8 mouse cellular contexts compared by ENCODE assay signal in genomic region chr11:119912845-119913244, GRCm38 (mm10). TPM values are rescaled to one million over a fixed set of nuclear protein-coding genes. Genes with fewer than 3 reads are reported as not detected.
DNase-seq lines count a peak whose midpoint lies in the region; ATAC-seq and TF ChIP-seq lines count a peak whose summit lies in the region.

No protein-coding gene starts in this region.

- 10% methylated on average over 7 of the region's 7 CpGs for WGBS in forebrain, embryonic 12.5 days
- 6% methylated on average over 7 of the region's 7 CpGs for WGBS in limb, embryonic 14.5 days
- WGBS in small intestine, adult 2 months: 14% methylated on average over 7 of the region's 7 CpGs

- H3K27me3 ChIP-seq in megakaryocyte, embryonic 14.5 days (replicated peaks): peaks cover 12% of the 10 kb centered on the region
- peaks cover 12% of the 10 kb centered on the region for H3K27me3 ChIP-seq in forebrain, embryonic 12.5 days
- H3K27me3 ChIP-seq in limb, embryonic 14.5 days (ENCODE audit: control insufficient read depth, insufficient read depth, low read length): no peaks in the 10 kb centered on the region
- no peaks in the 10 kb centered on the region; the same call in 1 of the 2 replicates for H3K27me3 ChIP-seq in small intestine, adult 2 months (ENCODE audit: control insufficient read depth, insufficient read depth, low read length)

- peak overlapping the region; percentile 96 for H3K4me3 ChIP-seq in megakaryocyte, embryonic 14.5 days (replicated peaks)
- peak overlapping the region; percentile 91 for H3K4me3 ChIP-seq in forebrain, embryonic 12.5 days (replicated peaks)
- H3K4me3 ChIP-seq in limb, embryonic 14.5 days (replicated peaks; ENCODE audit: low read length): peak overlapping the region; percentile 77
- peak overlapping the region; percentile 83 for H3K4me3 ChIP-seq in small intestine, adult 2 months (ENCODE audit: low read depth, low read length)

- H3K4me1 ChIP-seq in megakaryocyte, embryonic 14.5 days: peaks cover 82% of the 10 kb centered on the region
- peaks cover 36% of the 10 kb centered on the region for H3K4me1 ChIP-seq in forebrain, embryonic 12.5 days
- H3K4me1 ChIP-seq in limb, embryonic 14.5 days (ENCODE audit: control insufficient read depth, insufficient read depth, low read length): peaks cover 23% of the 10 kb centered on the region
- H3K4me1 ChIP-seq in small intestine, adult 2 months (ENCODE audit: control insufficient read depth, insufficient read depth, insufficient read length, low read length): peaks cover 32% of the 10 kb centered on the region

- H3K9ac ChIP-seq in forebrain, embryonic 12.5 days: peak overlapping the region; percentile 95
- peak overlapping the region; percentile 97 for H3K9ac ChIP-seq in limb, embryonic 14.5 days (ENCODE audit: low read depth, low read length, severe bottlenecking)

- DNase-seq in limb, embryonic 14.5 days (ENCODE audit: low spot score): no peak
- DNase-seq in adrenal gland, adult 18-20 months (ENCODE audit: low spot score in 2 of 2): no peak
- DNase-seq in T-cell, adult 2 months (ENCODE audit: low spot score): no peak
- no peak for DNase-seq in adrenal gland, postnatal 10 days

- no peak for TF ChIP-seq POLR2A in limb, embryonic 14.5 days (IDR thresholded peaks at IDR 0.05; ENCODE audit: borderline replicate concordance, extremely low read depth, insufficient read depth, insufficient read length)
- no peak for TF ChIP-seq POLR2A in small intestine, adult 2 months (IDR thresholded peaks at IDR 0.05; ENCODE audit: low read depth, low read length)

- H3K4me2 ChIP-seq in forebrain, embryonic 12.5 days: peak overlapping the region; percentile 92
- peak overlapping the region; percentile 87 for H3K4me2 ChIP-seq in limb, embryonic 14.5 days (replicated peaks; ENCODE audit: low read depth, low read length, severe bottlenecking)

- no peak for TF ChIP-seq CTCF in small intestine, adult 2 months (IDR thresholded peaks at IDR 0.05; ENCODE audit: extremely low read depth, insufficient read length, insufficient replicate concordance, low read depth, low read length)

- ATAC-seq in megakaryocyte, adult 5-6 weeks (ENCODE audit: poor library complexity, severe bottlenecking): no peak
- ATAC-seq in forebrain, embryonic 12.5 days (ENCODE audit: low FRiP score): peak; percentile 1; the same call in 1 of the 2 replicates
- no peak; the same call in 1 of the 2 replicates for ATAC-seq in limb, embryonic 14.5 days (ENCODE audit: low FRiP score, low read depth)

- peak overlapping the region; percentile 78 for H3K27ac ChIP-seq in forebrain, embryonic 12.5 days
- H3K27ac ChIP-seq in limb, embryonic 14.5 days (replicated peaks; ENCODE audit: low read depth, low read length): no peak overlapping the region
- H3K27ac ChIP-seq in small intestine, adult 2 months (ENCODE audit: insufficient read depth, low read depth, low read length): peak overlapping the region; percentile 99

- peaks cover 29% of the 10 kb centered on the region for H3K36me3 ChIP-seq in megakaryocyte, embryonic 14.5 days (replicated peaks; ENCODE audit: low read length)
- peaks cover 23% of the 10 kb centered on the region for H3K36me3 ChIP-seq in forebrain, embryonic 12.5 days (replicated peaks)
- H3K36me3 ChIP-seq in limb, embryonic 14.5 days (ENCODE audit: control insufficient read depth, insufficient read depth, low read length): peaks cover 23% of the 10 kb centered on the region
- peaks cover 12% of the 10 kb centered on the region for H3K36me3 ChIP-seq in small intestine, adult 2 months (ENCODE audit: control insufficient read depth, insufficient read depth, low read length)

- peaks cover 4% of the 10 kb centered on the region; the same call in 1 of the 2 replicates for H3K9me3 ChIP-seq in megakaryocyte, embryonic 14.5 days
- H3K9me3 ChIP-seq in forebrain, embryonic 12.5 days: no peaks in the 10 kb centered on the region
- H3K9me3 ChIP-seq in limb, embryonic 14.5 days (ENCODE audit: control insufficient read depth, low read length): no peaks in the 10 kb centered on the region

RNA-seq across cellular contexts. Expression of gene Chmp6, which starts 0.4 kb away (rescaled TPM):
- 58.8 and 62.5 TPM in 2 replicates for polyA plus RNA-seq in megakaryocyte, embryonic 14.5 days (2012; ENCODE audit: insufficient read depth, low replicate concordance)
- 20.7 and 21.7 TPM in 2 replicates for total RNA-seq in megakaryocyte, adult 5-6 weeks (2015)
- total RNA-seq in megakaryocyte, adult 5-6 weeks (2017): 54.8 and 79.3 TPM in 2 replicates
- 100 TPM in 2 replicates for polyA plus RNA-seq in forebrain, embryonic 12.5 days (2016; fragmentation: Nextera tagmentation; extraction: Ambion mirVana)
- polyA plus RNA-seq in limb, embryonic 14.5 days (2012; rRNA removed): 55.8 and 59.4 TPM in 2 replicates
- 96.0 and 101 TPM in 2 replicates for polyA plus RNA-seq in limb, embryonic 14.5 days (2014; fragmentation: Nextera tagmentation; extraction: Ambion mirVana)
- 69.0 and 137 TPM in 2 replicates for polyA plus RNA-seq in small intestine, adult 2 months (2012; rRNA removed)
- 10 to 100 TPM; 32.3 to 33.3 TPM for total RNA-seq in adrenal gland, adult 18-20 months (2021)
- 10 to 100 TPM; 34.7 to 40.0 TPM for total RNA-seq in adrenal gland, postnatal 10 days (2021)

RNA-seq across cellular contexts. Expression of gene Baiap2, which starts 29.7 kb away (rescaled TPM):
- 37.8 and 62.9 TPM in 2 replicates for polyA plus RNA-seq in megakaryocyte, embryonic 14.5 days (2012; ENCODE audit: insufficient read depth, low replicate concordance)
- total RNA-seq in megakaryocyte, adult 5-6 weeks (2015): 6.2 TPM in 2 replicates
- total RNA-seq in megakaryocyte, adult 5-6 weeks (2017): 6.2 and 6.9 TPM in 2 replicates
- polyA plus RNA-seq in forebrain, embryonic 12.5 days (2016; fragmentation: Nextera tagmentation; extraction: Ambion mirVana): 11.2 and 12.0 TPM in 2 replicates
- 29.5 and 36.5 TPM in 2 replicates for polyA plus RNA-seq in limb, embryonic 14.5 days (2012; rRNA removed)
- 23.4 and 28.1 TPM in 2 replicates for polyA plus RNA-seq in limb, embryonic 14.5 days (2014; fragmentation: Nextera tagmentation; extraction: Ambion mirVana)
- polyA plus RNA-seq in small intestine, adult 2 months (2012; rRNA removed): 10.7 and 12.7 TPM in 2 replicates
- 10 to 100 TPM; 16.5 to 31.7 TPM for total RNA-seq in adrenal gland, adult 18-20 months (2021)
- total RNA-seq in adrenal gland, postnatal 10 days (2021): 10 to 100 TPM; 18.9 to 21.3 TPM
